21 mouse cellular contexts compared by ENCODE assay signal in genomic region chr6:115770852-115771251, GRCm38 (mm10). TPM values are rescaled to one million over a fixed set of nuclear protein-coding genes. Genes with fewer than 3 reads are reported as not detected.
A peak's percentile ranks its signal among the peaks of the same experiment; 100 is the strongest.
DNase-seq lines count a peak whose midpoint lies in the region; ATAC-seq and TF ChIP-seq lines count a peak whose summit lies in the region.
"Had no signal": no experiment of that assay in that cellular context is flagged by ENCODE, and none has a peak within 500 bp of the region (broad histone marks: within the 10 kb centered on the region; RNA-seq: fewer than 3 reads in every experiment).

No protein-coding gene starts in this region.

- no peak overlapping the region for H3K4me3 ChIP-seq in intestine, postnatal 0 days (ENCODE audit: low read depth, low read length)
- no peak overlapping the region for H3K4me3 ChIP-seq in intestine, embryonic 16.5 days (ENCODE audit: low read length)
- no peak overlapping the region for H3K4me3 ChIP-seq in liver, embryonic 15.5 days (replicated peaks)
- no peak overlapping the region for H3K4me3 ChIP-seq in liver, embryonic 12.5 days
- H3K4me3 ChIP-seq: embryonic facial prominence, embryonic 12.5 days; forebrain, embryonic 15.5 days; heart, embryonic 10.5 days; heart, embryonic 15.5 days had no signal

- no peak for TF ChIP-seq CTCF in intestine, postnatal 0 days (IDR thresholded peaks at IDR 0.05; ENCODE audit: low read depth)

- no peaks in the 10 kb centered on the region for H3K36me3 ChIP-seq in intestine, postnatal 0 days (ENCODE audit: control insufficient read depth, insufficient read depth)
- H3K36me3 ChIP-seq in intestine, embryonic 16.5 days (ENCODE audit: control insufficient read depth, insufficient read depth, low read length), result no peaks in the 10 kb centered on the region
- no peaks in the 10 kb centered on the region for H3K36me3 ChIP-seq in liver, embryonic 15.5 days (replicated peaks)
- H3K36me3 ChIP-seq in liver, embryonic 12.5 days, result no peaks in the 10 kb centered on the region
- H3K36me3 ChIP-seq: embryonic facial prominence, embryonic 12.5 days; forebrain, embryonic 15.5 days; heart, embryonic 10.5 days; heart, embryonic 15.5 days had no signal

- H3K4me2 ChIP-seq in intestine, postnatal 0 days (replicated peaks; ENCODE audit: low read depth), result no peak overlapping the region
- H3K4me2 ChIP-seq in intestine, embryonic 16.5 days (ENCODE audit: low read depth, low read length), result no peak overlapping the region
- H3K4me2 ChIP-seq in liver, embryonic 15.5 days, result no peak overlapping the region
- H3K4me2 ChIP-seq in liver, embryonic 12.5 days, result no peak overlapping the region
- H3K4me2 ChIP-seq: embryonic facial prominence, embryonic 12.5 days; forebrain, embryonic 15.5 days; heart, embryonic 15.5 days had no signal

- H3K9me3 ChIP-seq in intestine, postnatal 0 days (ENCODE audit: control insufficient read depth), result no peaks in the 10 kb centered on the region
- no peaks in the 10 kb centered on the region for H3K9me3 ChIP-seq in intestine, embryonic 16.5 days (ENCODE audit: control insufficient read depth, low read length)
- H3K9me3 ChIP-seq in liver, embryonic 15.5 days (replicated peaks), result no peaks in the 10 kb centered on the region
- no peaks in the 10 kb centered on the region; the same call in 1 of the 2 replicates for H3K9me3 ChIP-seq in liver, embryonic 12.5 days (replicated peaks)
- H3K9me3 ChIP-seq: embryonic facial prominence, embryonic 12.5 days; forebrain, embryonic 15.5 days; heart, embryonic 10.5 days; heart, embryonic 15.5 days had no signal

- 44% methylated on average over 4 of the region's 4 CpGs for WGBS in intestine, postnatal 0 days
- WGBS in intestine, embryonic 16.5 days, result 53% methylated on average over 4 of the region's 4 CpGs
- WGBS in liver, embryonic 15.5 days (ENCODE audit: insufficient replicate concordance), result 55% methylated on average over 4 of the region's 4 CpGs
- WGBS in liver, embryonic 12.5 days (ENCODE audit: insufficient replicate concordance), result 65% methylated on average over 4 of the region's 4 CpGs

- no peak overlapping the region for H3K9ac ChIP-seq in intestine, postnatal 0 days (ENCODE audit: low read depth, low read length)
- no peak overlapping the region for H3K9ac ChIP-seq in intestine, embryonic 16.5 days (ENCODE audit: low read depth, low read length)
- H3K9ac ChIP-seq in liver, embryonic 15.5 days, result no peak overlapping the region
- no peak overlapping the region for H3K9ac ChIP-seq in liver, embryonic 12.5 days
- H3K9ac ChIP-seq: embryonic facial prominence, embryonic 12.5 days; forebrain, embryonic 15.5 days; heart, embryonic 15.5 days had no signal

- peak; percentile 18; the same call in 1 of the 2 replicates for ATAC-seq in intestine, postnatal 0 days
- no peak for ATAC-seq in intestine, embryonic 16.5 days
- peak; percentile 25; the same call in 1 of the 2 replicates for ATAC-seq in liver, embryonic 15.5 days (ENCODE audit: insufficient read depth)
- no peak for ATAC-seq in liver, embryonic 12.5 days
- ATAC-seq in megakaryocyte progenitor cell, adult 5-6 weeks (replicated peaks; ENCODE audit: poor library complexity), result no peak
- ATAC-seq: activated CD4-positive, CD25-positive, alpha-beta regulatory T cell, adult 4 months; forebrain, embryonic 15.5 days; Patski had no signal

- H3K4me1 ChIP-seq in intestine, postnatal 0 days (replicated peaks; ENCODE audit: control insufficient read depth, insufficient read depth, low read length), result no peaks in the 10 kb centered on the region
- peaks cover 13% of the 10 kb centered on the region for H3K4me1 ChIP-seq in intestine, embryonic 16.5 days (ENCODE audit: control insufficient read depth, insufficient read depth, low read length)
- peaks cover 41% of the 10 kb centered on the region for H3K4me1 ChIP-seq in liver, embryonic 15.5 days (replicated peaks)
- peaks cover 40% of the 10 kb centered on the region for H3K4me1 ChIP-seq in liver, embryonic 12.5 days

- no peak overlapping the region for H3K27ac ChIP-seq in intestine, postnatal 0 days (ENCODE audit: low read depth, low read length)
- H3K27ac ChIP-seq in intestine, embryonic 16.5 days (ENCODE audit: low read length), result no peak overlapping the region
- H3K27ac ChIP-seq in liver, embryonic 15.5 days (replicated peaks), result peak overlapping the region; percentile 10; the same call in 1 of the 2 replicates
- H3K27ac ChIP-seq in liver, embryonic 12.5 days, result no peak overlapping the region
- H3K27ac ChIP-seq: embryonic facial prominence, embryonic 12.5 days; forebrain, embryonic 15.5 days; heart, embryonic 10.5 days; heart, embryonic 15.5 days had no signal

- DNase-seq in kidney, postnatal 25 days, result peak; percentile 8 to 47
- no peak for DNase-seq in kidney, postnatal 10 days
- DNase-seq: adrenal gland, postnatal 14 days; cerebellum, adult 11-12 months; cerebellum, adult 9-10 months; cerebellum, postnatal 25 days; gastrocnemius, postnatal 36 days; heart, adult 18-20 months; heart, postnatal 14 days had no signal

- H3K27me3 ChIP-seq in intestine, postnatal 0 days (replicated peaks; ENCODE audit: control insufficient read depth, insufficient read depth, low read length), result no peaks in the 10 kb centered on the region
- H3K27me3 ChIP-seq in intestine, embryonic 16.5 days (replicated peaks; ENCODE audit: control insufficient read depth, insufficient read depth, low read length), result no peaks in the 10 kb centered on the region
- H3K27me3 ChIP-seq in liver, embryonic 15.5 days, result no peaks in the 10 kb centered on the region
- H3K27me3 ChIP-seq in liver, embryonic 12.5 days (replicated peaks), result no peaks in the 10 kb centered on the region
- H3K27me3 ChIP-seq: embryonic facial prominence, embryonic 12.5 days; forebrain, embryonic 15.5 days; heart, embryonic 15.5 days; Patski had no signal

RNA-seq across cellular contexts. Expression of gene Cand2, which starts 3.5 kb away (rescaled TPM):
- 2.2 and 2.4 TPM in 2 replicates for polyA plus RNA-seq in intestine, postnatal 0 days (2015; fragmentation: Nextera tagmentation; extraction: Ambion mirVana)
- polyA plus RNA-seq in intestine, embryonic 16.5 days (2015; fragmentation: Nextera tagmentation; extraction: Ambion mirVana), result 12.6 and 13.3 TPM in 2 replicates
- 2.9 and 3.0 TPM in 2 replicates for polyA plus RNA-seq in liver, embryonic 15.5 days (2015; fragmentation: Nextera tagmentation; extraction: Ambion mirVana)
- 9.5 and 10.5 TPM in 2 replicates for polyA plus RNA-seq in liver, embryonic 12.5 days (2016; fragmentation: Nextera tagmentation; extraction: Ambion mirVana)
- 2.5 and 2.8 TPM in 2 replicates for total RNA-seq in megakaryocyte progenitor cell, adult 5-6 weeks (2015)
- 1.5 and 1.7 TPM in 2 replicates for total RNA-seq in megakaryocyte progenitor cell, adult 5-6 weeks (2017)

RNA-seq across cellular contexts. Expression of gene Tmem40, which starts 8.6 kb away (rescaled TPM):
- polyA plus RNA-seq in intestine, postnatal 0 days (2015; fragmentation: Nextera tagmentation; extraction: Ambion mirVana), result 0.17 and 0.43 TPM in 2 replicates
- 0.70 and 1.5 TPM in 2 replicates for polyA plus RNA-seq in intestine, embryonic 16.5 days (2015; fragmentation: Nextera tagmentation; extraction: Ambion mirVana)
- 24.7 and 29.2 TPM in 2 replicates for polyA plus RNA-seq in liver, embryonic 15.5 days (2015; fragmentation: Nextera tagmentation; extraction: Ambion mirVana)
- 29.1 and 32.7 TPM in 2 replicates for polyA plus RNA-seq in liver, embryonic 12.5 days (2016; fragmentation: Nextera tagmentation; extraction: Ambion mirVana)
- 12.2 and 12.7 TPM in 2 replicates for total RNA-seq in megakaryocyte progenitor cell, adult 5-6 weeks (2015)
- total RNA-seq in megakaryocyte progenitor cell, adult 5-6 weeks (2017), result 19.0 and 21.5 TPM in 2 replicates
- polyA plus RNA-seq: activated CD4-positive, CD25-positive, alpha-beta regulatory T cell, adult 4 months; C2C12; Patski had no signal

RNA-seq across cellular contexts. Expression of gene Rpl32, which starts 37.7 kb away (rescaled TPM):
- polyA plus RNA-seq in intestine, postnatal 0 days (2015; fragmentation: Nextera tagmentation; extraction: Ambion mirVana), result 1,370 and 1,375 TPM in 2 replicates
- 1,840 and 1,978 TPM in 2 replicates for polyA plus RNA-seq in intestine, embryonic 16.5 days (2015; fragmentation: Nextera tagmentation; extraction: Ambion mirVana)
- polyA plus RNA-seq in liver, embryonic 15.5 days (2015; fragmentation: Nextera tagmentation; extraction: Ambion mirVana), result 836 and 1,114 TPM in 2 replicates
- polyA plus RNA-seq in liver, embryonic 12.5 days (2016; fragmentation: Nextera tagmentation; extraction: Ambion mirVana), result 1,876 and 1,897 TPM in 2 replicates
- 4,905 and 5,125 TPM in 2 replicates for total RNA-seq in megakaryocyte progenitor cell, adult 5-6 weeks (2015)
- 5,456 and 6,333 TPM in 2 replicates for total RNA-seq in megakaryocyte progenitor cell, adult 5-6 weeks (2017)

Comparison
In these comparisons a context has a peak if more than half of its experiments do, and no peak if none do; other contexts are left out.
1. ATAC-seq: peak in intestine, postnatal 0 days (single experiment) and liver, embryonic 15.5 days (single experiment); none in intestine, embryonic 16.5 days (single experiment), liver, embryonic 12.5 days (single experiment) and megakaryocyte progenitor cell, adult 5-6 weeks (single experiment).
2. RNA of gene Tmem40, which starts 8.6 kb away (polyA plus RNA-seq): 29.1 to 32.7 TPM in liver, embryonic 12.5 days and 24.7 to 29.2 TPM in liver, embryonic 15.5 days; 0.70 to 1.5 TPM in intestine, embryonic 16.5 days and 0.17 to 0.43 TPM in intestine, postnatal 0 days; every median in the first group is over 10 times any median in the second.